Mouse (Mus musculus) Patski (cell line): ENCODE measurements around the gene Ckb. TPM values are rescaled to one million over a fixed set of nuclear protein-coding genes. Genes with fewer than 3 reads are reported as not detected.
A peak's percentile ranks its signal among the peaks of the same experiment; 100 is the strongest.
"Not testable (repeated sequence)": the region's sequence is repeated elsewhere in the genome, so short reads cannot be mapped to it uniquely, and the experiment has no call there.

ENCODE experiments used
- ATAC-seq: fragments of 100-300 bp; one replicate; pipeline ENCODE4 v1.8.0; 2021
- CTCF ChIA-PET: fragments of 350-600 bp; sonication (Branson Sonifier 250); formaldehyde crosslinking; loops from one replicate; lab custom pipeline; 2022; ENCODE audit warnings: inconsistent platforms; lab: Charles Lee
- POLR2A ChIA-PET: fragments of 350-600 bp; sonication (Branson Sonifier 250); formaldehyde crosslinking; loops from one replicate; lab custom pipeline; 2022; ENCODE audit warnings: antibody characterized with exemption, inconsistent platforms; lab: Charles Lee
- DNase-seq: peaks from one replicate; pipeline ENCODE4 v3.0.0-alpha.2; 2011; ENCODE audit warnings: low read depth, low spot score
- H3K27me3 ChIP-seq: fragments of 371-371 bp; one replicate; pipeline ENCODE4 v1.5.1; 2021
- CTCF ChIP-seq: fragments of 100-300 bp; IDR thresholded peaks from one replicate; pipeline ENCODE4 v1.5.1; 2021
- in situ Hi-C: fragments of 300-500 bp; cut with MboI; formaldehyde crosslinking; loops from 3 replicates; pipeline ENCODE4 v1.11.1; 2018; ENCODE audit warnings: low pct_unique_long_range_greater_than_20kb, mixed read lengths
- polyA plus RNA-seq: library from polyadenylated mRNA; unstranded; gene quantifications from one replicate; pipeline ENCODE4 v1.2.3, GENCODE M21; 2021

Ckb gene
- polyA plus RNA-seq = 69.4 TPM

DNA sequence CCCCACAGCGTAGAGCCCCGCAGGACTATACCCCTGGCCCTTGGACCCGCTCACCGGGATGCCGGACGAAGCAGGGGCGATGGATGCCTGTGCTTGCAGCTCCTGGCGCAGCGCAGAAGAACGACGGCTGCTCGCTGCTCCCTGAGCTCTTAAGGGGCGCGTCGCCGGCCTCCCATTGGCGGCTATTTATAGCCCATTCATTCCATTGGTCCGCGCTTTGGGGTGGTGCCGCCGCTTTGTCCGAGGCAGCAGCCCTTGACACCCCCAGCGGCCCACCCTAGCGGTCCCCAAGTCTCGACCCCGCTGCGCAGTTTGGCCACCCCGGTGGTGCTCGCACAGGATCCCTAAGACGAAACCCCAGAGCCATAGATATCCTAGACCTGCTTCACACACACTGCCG is at the start of gene Ckb:
Gene Ckb, minus strand, starts transcription at position 163 of the 400 bp plus-strand sequence.
- no peaks in the 10 kb centered on the region for H3K27me3 ChIP-seq
- no peak for TF ChIP-seq CTCF
- in situ Hi-C loops = no loop called here
- POLR2A ChIA-PET = no interaction called here
- peak; percentile 11 for ATAC-seq
- CTCF ChIA-PET = no interaction called here
- DNase-seq = no peak

DNA sequence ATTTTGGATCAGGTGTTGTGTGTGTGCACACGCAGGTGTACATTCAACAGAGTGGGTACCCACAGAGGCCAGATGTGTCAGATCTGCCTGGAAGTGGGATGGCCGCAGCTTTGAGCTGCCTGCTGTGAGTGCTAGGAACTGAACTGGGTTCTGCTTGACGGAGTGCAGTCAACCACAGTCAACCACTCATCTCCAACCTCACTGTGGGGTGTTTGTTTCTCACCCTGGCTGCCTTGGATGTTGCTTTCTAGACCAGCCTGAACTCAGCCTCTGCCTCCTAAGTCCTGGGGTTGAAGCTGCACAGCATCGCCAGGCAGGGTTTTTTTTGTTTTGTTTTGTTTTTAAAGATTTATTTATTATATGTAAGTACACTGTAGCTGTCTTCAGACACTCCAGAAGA is 48.1 kb upstream of the Ckb start:
- ChIA-PET POLR2A (interaction anchor here (1.4 kb wide), 1 partner anchor 15 kb away, joined by 3 read pairs; no protein-coding TSS in a partner anchor), CTCF (no interaction called here)
- ATAC-seq (no peak), DNase-seq (no peak)
- in situ Hi-C loops = no loop called here
- TF ChIP-seq CTCF = no peak
- H3K27me3 ChIP-seq = no peaks in the 10 kb centered on the region

DNA sequence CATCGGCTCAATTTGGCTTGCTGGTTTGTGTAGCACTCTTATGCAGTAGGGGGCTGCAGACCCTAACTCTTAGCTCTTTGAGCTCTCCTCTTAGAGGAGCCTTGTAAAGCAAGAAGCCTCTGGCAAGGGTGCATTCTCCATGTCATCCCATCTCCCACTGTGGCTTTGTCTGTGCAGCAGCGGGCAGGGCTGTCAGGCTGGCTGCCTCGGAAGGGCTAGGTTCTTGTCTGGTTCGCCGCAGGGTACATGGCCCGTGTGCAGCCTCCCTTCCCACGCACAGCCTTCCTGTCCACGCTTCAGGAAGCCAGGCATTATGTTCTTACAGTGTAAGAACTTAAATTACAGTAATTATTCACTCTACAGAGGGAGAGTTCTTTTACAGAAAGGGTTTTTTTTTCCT is 46.5 kb upstream of the Ckb start:
- no peaks in the 10 kb centered on the region for H3K27me3 ChIP-seq
- ATAC-seq (no peak), DNase-seq (no peak)
- in situ Hi-C loops = no loop called here
- ChIA-PET CTCF (no interaction called here), POLR2A (no interaction called here)
- no peak for TF ChIP-seq CTCF

DNA sequence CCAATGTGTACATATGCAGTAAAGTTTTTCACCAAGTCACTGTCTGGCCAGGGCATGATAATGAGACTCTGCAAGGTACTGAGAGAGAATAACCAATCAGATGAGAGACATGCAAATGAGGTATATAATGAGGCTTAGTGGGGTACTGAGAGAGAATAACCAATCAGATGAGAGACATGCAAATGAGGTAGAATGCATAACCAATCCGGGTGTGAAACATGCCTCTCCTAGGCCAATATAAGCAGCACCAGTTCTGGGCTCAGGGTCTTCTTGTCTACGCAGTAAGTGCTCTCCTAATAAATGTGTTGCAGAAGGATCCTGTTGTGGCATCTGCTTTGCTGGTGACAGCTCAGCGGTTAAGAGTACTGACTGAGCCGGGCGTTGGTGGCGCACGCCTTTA is 44.4 kb upstream of the Ckb start:
- in situ Hi-C loops = no loop called here
- no peaks in the 10 kb centered on the region for H3K27me3 ChIP-seq
- no peak for TF ChIP-seq CTCF
- DNase-seq (no peak), ATAC-seq (no peak)
- ChIA-PET POLR2A (no interaction called here), CTCF (no interaction called here)

- H3K27me3 ChIP-seq, DNase-seq, in situ Hi-C loops, POLR2A ChIA-PET, ATAC-seq, CTCF ChIA-PET: not testable (repeated sequence)
Observed at GRCm38 (mm10) chr12:111713880-111714279, 41.7 kb upstream of the Ckb start.

- ChIA-PET POLR2A (interaction anchor here (0.8 to 1.1 kb wide), 3 partner anchors 12 to 47 kb away, joined by 3 read pairs; no protein-coding TSS in a partner anchor), CTCF (no interaction called here)
- no peaks in the 10 kb centered on the region for H3K27me3 ChIP-seq
- TF ChIP-seq CTCF = no peak
- DNase-seq (no peak), ATAC-seq (peak; percentile 85)
- in situ Hi-C loops = no loop called here
Observed at GRCm38 (mm10) chr12:111713004-111713651, 41.0 kb upstream of the Ckb start, which contains the start of the genes Bag5 and Apopt1. TSS of gene Bag5 (minus strand) at chr12:111713257. TSS of gene Apopt1 (plus strand) at chr12:111713261.

GRCm38 (mm10) chr12:111712476-111712875 is 40.3 kb upstream of the Ckb start:
- in situ Hi-C loops = no loop called here
- H3K27me3 ChIP-seq = no peaks in the 10 kb centered on the region
- DNase-seq = no peak
- no peak for ATAC-seq
- ChIA-PET POLR2A (interaction anchor here (0.7 to 1.1 kb wide), 4 partner anchors 13 to 46 kb away, joined by 3 to 4 read pairs (median 3); no protein-coding TSS in a partner anchor), CTCF (interaction anchor here (0.9 kb wide), 1 partner anchor 16 kb away, joined by 3 read pairs; no protein-coding TSS in a partner anchor)
- TF ChIP-seq CTCF = no peak

GRCm38 (mm10) chr12:111710091-111710490 is 38.0 kb upstream of the Ckb start:
- DNase-seq (no peak), ATAC-seq (no peak)
- no peak for TF ChIP-seq CTCF
- CTCF ChIA-PET = no interaction called here
- in situ Hi-C loops = no loop called here
- POLR2A ChIA-PET = no interaction called here
- H3K27me3 ChIP-seq = no peaks in the 10 kb centered on the region

GRCm38 (mm10) chr12:111708181-111708580 is 36.0 kb upstream of the Ckb start:
- ChIA-PET CTCF (interaction anchor here (2.6 kb wide), 1 partner anchor 40 kb away, joined by 8 read pairs; no protein-coding TSS in a partner anchor), POLR2A (interaction anchor here (1.9 kb wide), 1 partner anchor 13 kb away, joined by 4 read pairs; no protein-coding TSS in a partner anchor)
- ATAC-seq = no peak
- no peak for TF ChIP-seq CTCF
- in situ Hi-C loops = no loop called here
- DNase-seq = no peak
- H3K27me3 ChIP-seq = no peaks in the 10 kb centered on the region

DNA sequence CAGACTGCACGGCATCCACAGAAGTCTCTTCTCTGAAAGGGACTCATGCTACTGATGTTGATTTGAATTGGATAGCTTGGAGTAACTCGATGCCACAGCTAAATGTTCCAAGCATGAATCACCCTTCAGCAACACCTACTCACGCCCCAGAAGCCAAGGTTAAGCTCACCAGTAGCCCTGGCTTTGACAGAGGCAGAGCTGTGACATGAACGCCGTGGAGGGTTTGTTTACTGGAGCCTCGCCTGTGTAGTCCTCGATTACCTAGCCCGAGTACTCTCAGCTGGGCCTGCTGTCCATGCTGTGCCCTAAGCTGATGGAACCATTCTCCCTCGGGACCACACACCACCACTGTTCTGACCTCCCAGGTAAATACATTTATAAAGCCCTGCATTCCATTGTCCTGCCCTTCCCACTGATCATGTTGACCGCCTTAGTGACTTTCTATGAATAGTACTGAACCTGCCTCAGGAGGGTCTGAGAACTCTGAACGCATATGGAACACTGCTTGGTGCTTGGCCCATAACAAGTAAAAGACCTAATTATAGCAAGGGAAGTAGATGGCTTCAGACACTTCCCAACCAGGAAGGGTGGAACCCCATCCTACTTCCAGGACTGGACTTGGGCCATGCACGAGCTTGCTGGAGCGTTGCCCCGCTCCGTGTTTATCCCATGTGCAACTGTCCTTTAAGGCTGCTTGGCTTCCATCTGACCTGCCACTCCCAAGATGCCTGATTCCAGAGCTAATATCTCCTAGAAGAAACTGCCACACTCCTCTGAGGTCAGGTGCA is 33.2 kb upstream of the Ckb start:
- ATAC-seq (peak; percentile 70), DNase-seq (no peak)
- TF ChIP-seq CTCF = no peak
- POLR2A ChIA-PET = interaction anchor here (0.6 to 1.3 kb wide), 2 partner anchors 15 to 215 kb away, joined by 3 read pairs; no protein-coding TSS in a partner anchor
- no peaks in the 10 kb centered on the region for H3K27me3 ChIP-seq
- in situ Hi-C loops = no loop called here
- CTCF ChIA-PET = interaction anchor here (0.9 to 1.9 kb wide), 4 partner anchors 10 to 37 kb away, joined by 3 to 11 read pairs (median 4); partner anchors contain the start of gene Trmt61a
